Mouse (Mus musculus): ENCODE measurements around the gene Hnrnpa1. TPM values are rescaled to one million over a fixed set of nuclear protein-coding genes. Genes with fewer than 3 reads are reported as not detected.

Gene Hnrnpa1
- total and polyA plus RNA-seq, 3 experiments = 59.4 to 149 (median 143) TPM

- no peaks in the 10 kb centered on the region; the same call in 1 of the 2 replicates for H3K79me2 ChIP-seq (replicated peaks; ENCODE audit: control insufficient read depth, insufficient read depth, low read length)
- H3K27ac ChIP-seq = no peak overlapping the region
- 93% methylated on average over 9 of the region's 9 CpGs for WGBS
- DNase-seq = no peak
- H3K4me1 ChIP-seq (ENCODE audit: control insufficient read depth, insufficient read depth, low read length) = peaks cover 4% of the 10 kb centered on the region
- no peak overlapping the region for H3K9ac ChIP-seq (ENCODE audit: low read depth, low read length)
- TF ChIP-seq CTCF (IDR thresholded peaks at IDR 0.05) (no peak), POLR2A (IDR thresholded peaks at IDR 0.05; ENCODE audit: insufficient read depth, low read depth, low read length) (no peak), EP300 (IDR thresholded peaks at IDR 0.05; ENCODE audit: insufficient read depth, low read depth, low read length) (no peak)
- no peak overlapping the region for H3K4me3 ChIP-seq
- intact Hi-C loops (cut with DNase I) = no loop called here
- no peaks in the 10 kb centered on the region for H3K27me3 ChIP-seq (ENCODE audit: control insufficient read depth, insufficient read depth, low read length)
- peaks cover 5% of the 10 kb centered on the region for H3K36me3 ChIP-seq (ENCODE audit: control insufficient read depth, insufficient read depth, low read length)
These were observed 50.6 kb downstream of the Hnrnpa1 start for GRCm38 (mm10) chr15:103290843-103291242.

GRCm38 (mm10) chr15:103292673-103293345 is 52.6 kb downstream of the Hnrnpa1 start:
- intact Hi-C loops (cut with DNase I) = no loop called here
- Histone ChIP-seq H3K4me3 (no peak overlapping the region), H3K27me3 (ENCODE audit: control insufficient read depth, insufficient read depth, low read length) (no peaks in the 10 kb centered on the region)

GRCm38 (mm10) chr15:103293375-103293774 is 53.1 kb downstream of the Hnrnpa1 start:
- H3K4me1 ChIP-seq (ENCODE audit: control insufficient read depth, insufficient read depth, low read length) = no peaks in the 10 kb centered on the region
- TF ChIP-seq CTCF (IDR thresholded peaks at IDR 0.05) (peak; percentile 18; the same call in 1 of the 2 replicates), POLR2A (IDR thresholded peaks at IDR 0.05; ENCODE audit: insufficient read depth, low read depth, low read length) (no peak), EP300 (IDR thresholded peaks at IDR 0.05; ENCODE audit: insufficient read depth, low read depth, low read length) (no peak)
- 100% methylated on average over 2 of the region's 2 CpGs for WGBS
- H3K27ac ChIP-seq = no peak overlapping the region
- intact Hi-C loops (cut with DNase I) = no loop called here
- no peaks in the 10 kb centered on the region; the same call in 1 of the 2 replicates for H3K79me2 ChIP-seq (replicated peaks; ENCODE audit: control insufficient read depth, insufficient read depth, low read length)
- no peak overlapping the region for H3K4me3 ChIP-seq
- no peak overlapping the region for H3K9ac ChIP-seq (ENCODE audit: low read depth, low read length)
- no peaks in the 10 kb centered on the region; the same call in 1 of the 2 replicates for H3K36me3 ChIP-seq (ENCODE audit: control insufficient read depth, insufficient read depth, low read length)
- H3K27me3 ChIP-seq (ENCODE audit: control insufficient read depth, insufficient read depth, low read length) = no peaks in the 10 kb centered on the region
- no peak for DNase-seq

More at GRCm38 (mm10) chr15:103292673-103293345, 52.6 kb downstream of the Hnrnpa1 start:
- 69% methylated on average over 4 of the region's 4 CpGs for WGBS
- TF ChIP-seq EP300 (IDR thresholded peaks at IDR 0.05; ENCODE audit: insufficient read depth, low read depth, low read length) (no peak), POLR2A (IDR thresholded peaks at IDR 0.05; ENCODE audit: insufficient read depth, low read depth, low read length) (no peak), CTCF (IDR thresholded peaks at IDR 0.05) (no peak)
- DNase-seq = no peak
- Histone ChIP-seq H3K9ac (ENCODE audit: low read depth, low read length) (no peak overlapping the region), H3K27ac (no peak overlapping the region), H3K36me3 (ENCODE audit: control insufficient read depth, insufficient read depth, low read length) (no peaks in the 10 kb centered on the region; the same call in 1 of the 2 replicates), H3K4me1 (ENCODE audit: control insufficient read depth, insufficient read depth, low read length) (no peaks in the 10 kb centered on the region), H3K79me2 (replicated peaks; ENCODE audit: control insufficient read depth, insufficient read depth, low read length) (no peaks in the 10 kb centered on the region; the same call in 1 of the 2 replicates)

GRCm38 (mm10) chr15:103294649-103295048 is 54.4 kb downstream of the Hnrnpa1 start:
- H3K27ac ChIP-seq = no peak overlapping the region
- 83% methylated on average over 2 of the region's 2 CpGs for WGBS
- TF ChIP-seq CTCF (IDR thresholded peaks at IDR 0.05) (no peak), POLR2A (IDR thresholded peaks at IDR 0.05; ENCODE audit: insufficient read depth, low read depth, low read length) (no peak), EP300 (IDR thresholded peaks at IDR 0.05; ENCODE audit: insufficient read depth, low read depth, low read length) (no peak)
- no peaks in the 10 kb centered on the region for H3K4me1 ChIP-seq (ENCODE audit: control insufficient read depth, insufficient read depth, low read length)
- H3K36me3 ChIP-seq (ENCODE audit: control insufficient read depth, insufficient read depth, low read length) = no peaks in the 10 kb centered on the region
- intact Hi-C loops (cut with DNase I) = no loop called here
- no peaks in the 10 kb centered on the region for H3K27me3 ChIP-seq (ENCODE audit: control insufficient read depth, insufficient read depth, low read length)
- H3K79me2 ChIP-seq (replicated peaks; ENCODE audit: control insufficient read depth, insufficient read depth, low read length) = no peaks in the 10 kb centered on the region
- H3K4me3 ChIP-seq = no peak overlapping the region
- no peak overlapping the region for H3K9ac ChIP-seq (ENCODE audit: low read depth, low read length)
- no peak for DNase-seq

GRCm38 (mm10) chr15:103295851-103296250 is 55.6 kb downstream of the Hnrnpa1 start:
- intact Hi-C loops (cut with DNase I) = no loop called here
- H3K4me1 ChIP-seq (ENCODE audit: control insufficient read depth, insufficient read depth, low read length) = peaks cover 1% of the 10 kb centered on the region; the same call in 1 of the 2 replicates
- no peak for DNase-seq
- H3K36me3 ChIP-seq (ENCODE audit: control insufficient read depth, insufficient read depth, low read length) = no peaks in the 10 kb centered on the region
- 38% methylated on average over 5 of the region's 5 CpGs for WGBS
- H3K27ac ChIP-seq = no peak overlapping the region
- H3K4me3 ChIP-seq = no peak overlapping the region
- no peaks in the 10 kb centered on the region for H3K27me3 ChIP-seq (ENCODE audit: control insufficient read depth, insufficient read depth, low read length)
- TF ChIP-seq POLR2A (IDR thresholded peaks at IDR 0.05; ENCODE audit: insufficient read depth, low read depth, low read length) (no peak), CTCF (IDR thresholded peaks at IDR 0.05) (no peak), EP300 (IDR thresholded peaks at IDR 0.05; ENCODE audit: insufficient read depth, low read depth, low read length) (no peak)
- H3K9ac ChIP-seq (ENCODE audit: low read depth, low read length) = no peak overlapping the region
- no peaks in the 10 kb centered on the region for H3K79me2 ChIP-seq (replicated peaks; ENCODE audit: control insufficient read depth, insufficient read depth, low read length)

Small RNAs within 50 kb of the gene (microRNA-seq; reads per million reads assigned to microRNA genes)
- 113 to 178 reads per million in 2 experiments for gene Mir148b

Other genes with a start within 250 kb of the Hnrnpa1 start
- gene Hoxc8, start 249.8 kb upstream of the Hnrnpa1 start, total RNA-seq (2021) = not detected
- gene Hoxc8, start 249.8 kb upstream of the Hnrnpa1 start, polyA plus RNA-seq (2012; rRNA removed) = not detected in 2 replicates
- not detected for gene Hoxc6, start 242.2 kb upstream of the Hnrnpa1 start, total RNA-seq (2021)
- gene Hoxc6, start 242.2 kb upstream of the Hnrnpa1 start, polyA plus RNA-seq (2012; rRNA removed) = not detected in 2 replicates
- not detected for gene Hoxc4, start 221.5 kb upstream of the Hnrnpa1 start, total RNA-seq (2021)
- gene Hoxc4, start 221.5 kb upstream of the Hnrnpa1 start, polyA plus RNA-seq (2012; rRNA removed) = 0.10 TPM in 1 of 2 replicates, not detected in the other
- gene Smug1, start 73.3 kb upstream of the Hnrnpa1 start, total RNA-seq (2021) = 10 to 100 TPM; 13.9 to 15.2 TPM
- 13.3 and 13.9 TPM in 2 replicates for gene Smug1, start 73.3 kb upstream of the Hnrnpa1 start, polyA plus RNA-seq (2012; rRNA removed)
- gene Cbx5, start 616 bp upstream of the Hnrnpa1 start, total RNA-seq (2021) = 10 to 100 TPM; 56.5 to 57.0 TPM
- gene Cbx5, start 616 bp upstream of the Hnrnpa1 start, polyA plus RNA-seq (2012; rRNA removed) = 15.6 and 39.9 TPM in 2 replicates
- 1 to 10 TPM in 1 of 2 experiments, under 1 TPM in 1; 0.86 to 2.0 TPM for gene Nfe2, start 18.0 kb downstream of the Hnrnpa1 start, total RNA-seq (2021)
- 1.6 and 1.9 TPM in 2 replicates for gene Nfe2, start 18.0 kb downstream of the Hnrnpa1 start, polyA plus RNA-seq (2012; rRNA removed)
- 10 to 100 TPM; 50.2 to 55.2 TPM for gene Copz1, start 32.3 kb downstream of the Hnrnpa1 start, total RNA-seq (2021)
- gene Copz1, start 32.3 kb downstream of the Hnrnpa1 start, polyA plus RNA-seq (2012; rRNA removed) = 58.7 and 96.8 TPM in 2 replicates
- not detected for gene Gpr84, start 70.2 kb downstream of the Hnrnpa1 start, total RNA-seq (2021)
- 0.06 TPM in 1 of 2 replicates, not detected in the other for gene Gpr84, start 70.2 kb downstream of the Hnrnpa1 start, polyA plus RNA-seq (2012; rRNA removed)
- 10 to 100 TPM; 10.1 to 10.4 TPM for gene Zfp385a, start 99.7 kb downstream of the Hnrnpa1 start, total RNA-seq (2021)
- 7.3 and 12.0 TPM in 2 replicates for gene Zfp385a, start 99.7 kb downstream of the Hnrnpa1 start, polyA plus RNA-seq (2012; rRNA removed)
- 10 to 100 TPM; 36.4 to 36.7 TPM for gene Itga5, start 126.3 kb downstream of the Hnrnpa1 start, total RNA-seq (2021)
- 38.6 and 44.6 TPM in 2 replicates for gene Itga5, start 126.3 kb downstream of the Hnrnpa1 start, polyA plus RNA-seq (2012; rRNA removed)
- not detected for gene Gtsf1, start 190.0 kb downstream of the Hnrnpa1 start, total RNA-seq (2021)
- 0.51 and 0.64 TPM in 2 replicates for gene Gtsf1, start 190.0 kb downstream of the Hnrnpa1 start, polyA plus RNA-seq (2012; rRNA removed)
- not detected for gene Gtsf2, start 208.0 kb downstream of the Hnrnpa1 start, total RNA-seq (2021)
- not detected in 2 replicates for gene Gtsf2, start 208.0 kb downstream of the Hnrnpa1 start, polyA plus RNA-seq (2012; rRNA removed)
- 1 to 10 TPM; 3.6 to 4.2 TPM for gene Nckap1l, start 213.4 kb downstream of the Hnrnpa1 start, total RNA-seq (2021)
- 4.0 and 4.3 TPM in 2 replicates for gene Nckap1l, start 213.4 kb downstream of the Hnrnpa1 start, polyA plus RNA-seq (2012; rRNA removed)